Mouse (Mus musculus): ENCODE data around the gene Scd3. TPM values are rescaled to one million over a fixed set of nuclear protein-coding genes. Genes with fewer than 3 reads are reported as not detected.
A peak's percentile ranks its signal among the peaks of the same experiment; 100 is the strongest.
"Not testable (repeated sequence)": the region's sequence is repeated elsewhere in the genome, so short reads cannot be mapped to it uniquely, and the experiment has no call there.

Scd3 gene
- total RNA-seq, 2 experiments from 2014 or later, result 1.9 to 3.0 TPM

GRCm38 (mm10) chr19:44231608-44232151 is 28.6 kb downstream of the Scd3 start:
- no peak for DNase-seq (ENCODE audit: low spot score in 2 of 2)

- DNase-seq (ENCODE audit: low spot score in 2 of 2), result no peak
These were observed 34.5 kb downstream of the Scd3 start for GRCm38 (mm10) chr19:44237471-44238006.

DNA sequence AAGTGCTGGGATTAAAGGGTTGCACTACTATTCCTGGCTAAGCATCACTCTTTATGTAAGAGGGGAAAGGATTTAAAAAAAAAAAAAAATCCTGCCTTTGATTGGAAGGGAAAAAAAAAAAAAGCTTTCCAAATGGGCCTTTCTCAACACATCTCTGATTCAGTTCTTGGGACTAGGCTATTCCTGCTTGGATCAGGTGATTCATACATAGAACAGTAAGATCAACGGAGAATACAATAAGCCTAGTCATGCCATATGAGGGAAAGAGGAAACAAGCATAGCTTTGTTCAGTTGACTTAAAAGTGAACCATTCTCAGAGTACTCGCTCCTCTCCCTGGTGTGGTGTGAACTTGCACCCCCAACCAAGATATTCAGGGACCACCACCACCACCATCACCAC is 35.8 kb downstream of the Scd3 start:
- DNase-seq (ENCODE audit: low spot score in 2 of 2), result no peak

GRCm38 (mm10) chr19:44245761-44246171 is 42.7 kb downstream of the Scd3 start:
- peak in 1 of 2 experiments; percentile 48 for DNase-seq (ENCODE audit: low spot score in 2 of 2)

- no peak for DNase-seq (ENCODE audit: low spot score in 2 of 2)
These were observed 43.4 kb downstream of the Scd3 start for GRCm38 (mm10) chr19:44246341-44246911.

DNA sequence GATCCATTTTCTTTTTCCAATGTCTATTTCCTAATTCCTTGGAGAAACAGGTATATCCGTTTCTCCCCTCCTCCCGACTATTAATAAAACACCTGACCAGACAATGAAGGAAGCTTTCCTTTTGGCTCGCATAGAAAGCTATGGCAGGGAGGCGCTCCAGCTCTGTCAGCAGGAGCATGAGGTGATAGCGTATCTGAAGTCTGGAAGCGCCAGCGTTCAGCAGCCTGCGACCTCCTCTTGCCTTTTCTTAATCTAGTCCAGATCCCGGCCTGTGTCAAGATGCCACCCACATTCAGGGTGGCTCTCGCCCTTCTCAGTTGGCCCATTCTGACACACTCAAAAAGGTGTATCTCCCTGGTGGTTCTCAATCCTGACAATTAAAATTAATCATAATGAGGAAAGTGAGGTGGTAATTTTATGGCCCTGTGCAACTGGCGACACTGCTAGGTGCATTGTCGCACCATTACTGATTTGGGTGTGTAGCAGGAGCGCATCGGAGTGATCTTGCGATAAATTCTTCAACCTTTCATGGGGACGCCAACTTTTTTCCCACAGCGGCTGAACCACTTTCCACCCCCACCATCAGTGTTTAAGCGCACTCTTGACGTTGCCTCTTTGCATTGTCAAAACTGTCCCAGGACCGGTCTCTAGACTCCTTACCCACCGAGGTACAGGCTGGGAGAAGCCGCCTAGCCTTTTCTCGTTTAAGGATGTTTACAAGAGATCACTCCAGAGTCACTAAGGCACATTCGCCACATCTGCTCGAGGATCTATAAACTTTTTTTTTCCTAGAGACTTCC is 44.4 kb downstream of the Scd3 start:
- no peak for DNase-seq (ENCODE audit: low spot score in 2 of 2)

DNA sequence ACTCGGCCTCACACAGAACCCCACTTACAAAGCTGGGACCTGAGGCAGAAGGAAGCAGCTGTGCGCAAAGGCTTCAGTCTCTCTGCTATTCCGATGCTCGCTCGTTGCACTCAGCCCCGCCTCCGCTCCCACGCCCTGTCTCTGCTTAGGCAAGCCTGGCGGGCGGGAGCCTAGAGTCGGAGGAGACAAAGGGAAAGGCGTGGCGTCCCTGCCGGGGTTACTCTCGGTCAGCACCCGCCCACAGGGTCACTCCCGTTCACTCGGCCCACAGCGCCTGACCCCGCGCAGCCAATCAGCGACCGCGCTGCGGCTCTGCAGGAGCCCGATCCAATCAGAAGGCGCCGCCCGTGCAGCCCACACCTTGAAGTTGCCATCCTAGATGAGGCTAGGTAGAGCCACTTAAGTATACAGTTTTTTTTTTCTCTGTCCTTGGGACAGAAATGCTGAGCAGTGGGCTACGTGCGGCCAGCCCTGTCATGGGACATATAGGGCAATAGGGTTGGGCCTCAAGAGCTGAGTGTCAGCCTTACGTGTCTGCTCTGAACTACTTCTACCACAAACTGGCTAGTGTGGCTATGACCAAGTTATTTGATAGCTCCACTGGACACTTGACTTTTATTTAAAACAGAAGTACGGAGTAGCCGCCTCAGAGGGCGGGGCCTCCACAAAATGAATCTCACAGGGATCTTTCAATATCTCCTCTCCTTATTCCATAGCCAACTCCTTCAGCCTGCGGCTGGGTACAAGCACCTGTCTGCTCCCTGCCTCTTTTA is 45.2 kb downstream of the Scd3 start:
- DNase-seq (ENCODE audit: low spot score in 2 of 2), result peak; percentile 88 to 91

DNA sequence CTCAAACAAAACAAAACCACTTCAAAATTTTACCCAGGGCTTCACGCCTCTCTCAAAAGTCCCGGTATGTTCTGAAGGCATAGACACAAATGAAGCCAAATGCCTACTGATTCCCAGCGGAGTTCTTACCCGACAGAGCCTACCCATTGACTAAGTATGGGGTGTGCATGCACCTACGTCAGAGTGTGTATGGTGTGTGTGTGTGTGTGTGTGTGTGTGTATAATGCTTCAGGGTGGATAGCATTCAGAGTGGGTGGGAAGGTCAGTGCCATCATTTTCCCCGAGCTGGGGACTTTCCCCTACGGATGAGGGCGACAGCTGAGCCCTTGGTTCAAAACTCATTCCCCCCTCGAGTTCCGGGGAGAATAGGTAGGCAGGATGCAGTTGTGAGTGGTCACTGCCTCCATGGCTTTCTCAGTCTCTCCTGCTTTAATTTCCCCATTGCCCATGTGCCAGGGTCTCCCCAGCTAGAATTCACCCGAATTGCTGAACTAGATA is 45.8 kb downstream of the Scd3 start:
- DNase-seq (ENCODE audit: low spot score in 2 of 2), result no peak

GRCm38 (mm10) chr19:44251138-44251537 is 48.1 kb downstream of the Scd3 start:
- DNase-seq (ENCODE audit: low spot score in 2 of 2), result not testable (repeated sequence)

GRCm38 (mm10) chr19:44251936-44252558 is 49.0 kb downstream of the Scd3 start:
- no peak for DNase-seq (ENCODE audit: low spot score in 2 of 2)

DNA sequence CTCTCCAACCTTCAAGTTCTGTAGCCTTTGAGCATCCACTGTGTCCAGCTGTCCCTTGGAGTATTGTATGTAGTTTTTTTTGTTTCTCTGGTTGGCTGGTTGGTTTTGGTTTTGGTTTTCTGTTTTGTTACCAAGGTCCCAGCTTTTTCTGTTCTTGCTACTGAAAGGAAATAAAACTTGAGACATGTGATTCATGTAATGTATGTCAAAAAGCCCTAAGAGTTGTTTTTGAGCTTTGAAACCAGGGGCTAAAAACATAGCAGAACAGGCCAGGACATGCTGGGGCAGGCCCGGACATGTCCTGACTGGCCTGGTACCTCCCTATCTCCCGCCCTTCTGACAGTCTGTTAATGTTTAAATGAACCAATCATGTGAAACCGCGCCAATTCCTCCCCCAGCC is 51.0 kb downstream of the Scd3 start:
- DNase-seq (ENCODE audit: low spot score in 2 of 2), result not testable (repeated sequence)

- DNase-seq (ENCODE audit: low spot score in 2 of 2), result no peak
These were observed 54.4 kb downstream of the Scd3 start for GRCm38 (mm10) chr19:44257377-44257966.

DNA sequence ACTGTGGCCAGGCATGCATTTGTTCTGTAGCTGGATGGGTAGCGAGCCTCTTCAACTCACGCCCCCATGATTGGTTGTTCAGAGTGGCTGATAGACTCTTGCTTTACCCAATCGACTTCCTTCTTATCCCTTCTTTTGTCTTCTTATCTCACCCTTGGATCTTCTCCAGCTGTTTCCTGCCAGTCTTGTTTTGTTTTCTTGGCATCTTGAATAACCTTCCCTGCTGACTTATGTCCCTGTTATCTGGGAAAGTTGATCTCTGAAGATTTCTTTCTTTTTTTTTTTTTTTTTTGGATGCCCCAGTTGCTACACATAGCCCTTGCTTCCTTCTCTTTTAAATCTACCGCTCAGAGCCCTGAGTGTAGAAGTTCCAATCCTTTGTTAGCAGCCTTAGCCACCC is 56.4 kb downstream of the Scd3 start:
- DNase-seq (ENCODE audit: low spot score in 2 of 2), result no peak

DNA sequence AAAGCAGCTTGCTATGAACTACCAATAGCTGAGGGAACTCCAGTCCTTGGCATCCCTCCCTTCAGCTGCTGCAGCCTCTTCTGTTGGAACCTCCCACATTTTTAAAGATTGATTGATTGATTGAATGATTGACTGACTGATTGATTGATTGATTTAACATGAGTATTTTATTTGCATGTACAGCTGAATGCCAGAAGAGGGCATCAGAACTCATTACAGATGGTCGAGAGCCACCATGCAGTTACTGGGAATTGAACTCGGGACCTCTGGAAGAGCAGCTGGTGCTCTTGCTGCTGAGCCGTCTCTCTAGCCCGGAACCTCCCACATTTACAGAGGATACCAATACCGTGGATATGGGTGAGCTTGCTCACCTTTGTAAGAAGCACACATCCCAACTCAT is 57.4 kb downstream of the Scd3 start:
- DNase-seq (ENCODE audit: low spot score in 2 of 2), result no peak

- no peak for DNase-seq (ENCODE audit: low spot score in 2 of 2)
These were observed 58.7 kb downstream of the Scd3 start for GRCm38 (mm10) chr19:44261774-44262173.

- DNase-seq (ENCODE audit: low spot score in 2 of 2), result no peak
These were observed 60.5 kb downstream of the Scd3 start for GRCm38 (mm10) chr19:44263581-44263980.

- no peak for DNase-seq (ENCODE audit: low spot score in 2 of 2)
These were observed 61.2 kb downstream of the Scd3 start for GRCm38 (mm10) chr19:44264226-44264625.

GRCm38 (mm10) chr19:44265300-44265699 is 62.2 kb downstream of the Scd3 start:
- DNase-seq (ENCODE audit: low spot score in 2 of 2), result no peak

- DNase-seq (ENCODE audit: low spot score in 2 of 2), result no peak
These were observed 62.9 kb downstream of the Scd3 start for GRCm38 (mm10) chr19:44265911-44266337.

- DNase-seq (ENCODE audit: low spot score in 2 of 2), result no peak
These were observed 63.4 kb downstream of the Scd3 start for GRCm38 (mm10) chr19:44266458-44266823.

All from left cerebral cortex, adult 18-20 months (tissue).